Mouse (Mus musculus) bone marrow, adult 2 months (tissue): Measurements from ENCODE around the gene Emilin3.

Source experiments
- CTCF ChIP-seq: fragments of 200-500 bp; IDR thresholded peaks from 2 replicates; pipeline ENCODE4 v1.5.1; 2011; ENCODE audit warnings: low read length, control low read depth; ENCODE audit not compliant: control insufficient read depth, insufficient read depth
- POLR2A ChIP-seq: fragments of 200-500 bp; IDR thresholded peaks from 2 replicates; pipeline ENCODE4 v1.6.1; 2011; ENCODE audit warnings: low read depth, mild to moderate bottlenecking, control low read depth, low read length, borderline replicate concordance; ENCODE audit not compliant: control insufficient read depth

DNA sequence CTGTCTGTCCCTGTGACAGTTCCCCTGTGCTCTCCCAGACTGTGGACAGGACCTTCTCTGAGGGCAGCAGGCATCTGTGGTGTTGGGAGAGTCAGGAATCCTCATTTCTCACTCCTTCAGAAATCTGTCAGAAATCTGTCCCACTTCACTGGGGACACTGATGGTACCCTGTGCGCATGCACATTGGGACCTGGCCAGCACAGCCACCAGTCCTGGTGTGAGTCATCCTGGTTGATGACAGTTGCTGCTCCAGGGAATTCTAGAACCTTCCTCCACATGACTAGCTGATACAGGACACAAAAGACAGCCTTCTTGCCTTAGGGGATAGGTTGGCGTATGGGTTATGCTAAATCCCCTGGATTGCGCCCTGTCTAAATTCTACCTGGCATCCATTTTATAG, 5.2 kb upstream of the Emilin3 start:
- no peak for TF ChIP-seq POLR2A
- no peak for TF ChIP-seq CTCF
